Mouse (Mus musculus) heart, adult 2 months (tissue): Measurements from ENCODE around the gene Esyt1. TPM values are rescaled to one million over a fixed set of nuclear protein-coding genes. Genes with fewer than 3 reads are reported as not detected.

Source experiments
- DNase-seq, 2 experiments: peaks; one replicate each; pipeline ENCODE4 v3.0.0; 2021
- H3K27ac ChIP-seq: fragments of 200-600 bp; 2 replicates; pipeline ENCODE4 v1.8.1; 2022
- H3K27me3 ChIP-seq: fragments of 200-500 bp; 2 replicates; pipeline ENCODE4 v1.6.1; 2012; ENCODE audit warnings: mild to moderate bottlenecking, low read length, inconsistent platforms, mixed read lengths; ENCODE audit not compliant: control insufficient read depth, insufficient read depth
- H3K36me3 ChIP-seq: fragments of 200-500 bp; 2 replicates; pipeline ENCODE4 v1.6.1; 2012; ENCODE audit warnings: low read length, inconsistent platforms; ENCODE audit not compliant: control insufficient read depth, insufficient read depth
- H3K4me1 ChIP-seq: fragments of 200-500 bp; 2 replicates; pipeline ENCODE4 v1.6.1; 2011; ENCODE audit warnings: low read length; ENCODE audit not compliant: control insufficient read depth, insufficient read depth
- H3K4me3 ChIP-seq: fragments of 200-600 bp; 2 replicates; pipeline ENCODE4 v1.8.1; 2022
- H3K79me2 ChIP-seq: fragments of 200-500 bp; replicated peaks from 2 replicates; pipeline ENCODE4 v1.6.1; 2012; ENCODE audit warnings: mild to moderate bottlenecking, inconsistent platforms, low read length, moderate library complexity, mixed read lengths; ENCODE audit not compliant: control insufficient read depth, insufficient read depth
- H3K9ac ChIP-seq: fragments of 200-500 bp; 2 replicates; pipeline ENCODE4 v1.6.1; 2012; ENCODE audit warnings: low read depth, mild to moderate bottlenecking, control low read depth, inconsistent platforms, low read length, mixed read lengths
- CTCF ChIP-seq: fragments of 200-600 bp; IDR thresholded peaks from 2 replicates; pipeline ENCODE4 v1.8.1; 2022; ENCODE audit warnings: antibody characterized with exemption, mild to moderate bottlenecking, moderate library complexity
- EP300 ChIP-seq: fragments of 200-500 bp; IDR thresholded peaks from 2 replicates; pipeline ENCODE4 v1.6.1; 2011; ENCODE audit warnings: low read depth, low read length, control low read depth; ENCODE audit not compliant: insufficient read depth
- POLR2A ChIP-seq: fragments of 200-500 bp; IDR thresholded peaks from 2 replicates; pipeline ENCODE4 v1.6.1; 2011; ENCODE audit warnings: mild to moderate bottlenecking, low read depth, low read length, control low read depth; ENCODE audit not compliant: insufficient read depth
- WGBS: fragments of 180-500 bp; shearing (Covaris S2); methylation state at CpG from one replicate; pipeline ENCODE4 v1.1.7; 2018; 5-methylcytosine and 5-hydroxymethylcytosine counted together
- intact Hi-C: fragments of 180-260 bp; cut with DNase I; formaldehyde crosslinking; loops from one replicate; pipeline ENCODE4 v1.15.1; 2025
- long read RNA-seq: library from polyadenylated mRNA; stranded (forward); transcript quantifications from one replicate; pipeline ENCODE4 v2.0.0, GENCODE M21; 2021
- polyA plus RNA-seq: library from polyadenylated mRNA; depleted of rRNA; stranded (reverse); fragments of >200 nt; gene quantifications from 2 replicates; pipeline ENCODE4 v1.2.3, GENCODE M21; 2012; rRNA removed
- total RNA-seq, 2 experiments: library from RNA; stranded (reverse); gene quantifications; 2 replicates each; pipeline ENCODE4 v1.2.3; 2021

Gene Esyt1
- total RNA-seq (10 to 100 TPM; 16.4 to 17.9 TPM), polyA plus RNA-seq (23.6 and 24.7 TPM in 2 replicates)
- long read RNA-seq, transcript Esyt1-201 (31 exons, 3,981 nt), result major isoform, 9 of 13 reads
- long read RNA-seq, partial matches to known transcripts, result 2 of 13 reads
- long read RNA-seq, other reads (novel, unspliced or antisense), result 2 of 13 reads

DNA sequence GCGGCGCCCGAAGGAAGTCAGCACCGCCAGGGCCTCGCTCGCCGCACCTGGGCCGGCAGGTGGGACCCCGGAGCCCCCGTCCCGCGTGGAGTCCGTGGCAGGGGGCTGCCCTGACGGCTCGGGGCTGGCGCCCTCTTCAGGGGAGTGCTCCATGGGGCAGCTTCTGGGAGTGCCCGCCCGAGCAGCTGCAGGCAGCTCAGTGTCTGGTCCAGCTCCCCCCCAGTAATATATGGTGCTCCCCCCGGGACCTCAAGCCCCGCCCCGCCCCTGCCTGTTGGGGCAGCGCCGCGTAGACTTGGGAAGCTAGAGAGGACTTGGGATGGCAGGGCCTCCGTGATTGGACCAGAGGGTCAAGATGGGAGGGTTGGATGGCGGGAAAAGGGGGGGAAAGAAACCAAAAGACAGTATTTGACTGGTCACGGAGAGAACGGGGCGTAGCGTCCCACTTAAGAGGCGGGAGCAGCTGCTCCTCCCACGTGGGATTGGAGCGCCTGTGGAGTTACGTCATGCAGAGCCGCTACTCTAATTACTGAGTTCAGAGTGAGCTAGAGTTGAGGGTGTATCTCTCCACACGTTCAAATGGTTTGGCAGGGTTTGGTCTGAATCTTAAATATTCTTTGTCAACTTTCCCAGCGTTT, at the start of gene Esyt1:
Gene Esyt1, minus strand, starts transcription at position 201 of the 638 bp plus-strand sequence.
- peak; percentile 91 to 97 for DNase-seq
- H3K9ac ChIP-seq, result peak within 1 kb of the TSS; percentile 81
- H3K27ac ChIP-seq, result peak within 1 kb of the TSS; percentile 95
- no peaks in the 10 kb centered on the region for H3K36me3 ChIP-seq
- H3K4me3 ChIP-seq, result peak within 1 kb of the TSS; percentile 100
- WGBS, result under 1% methylated on average over 37 of the region's 37 CpGs
- TF ChIP-seq CTCF (peak; percentile 70), POLR2A (peak; percentile 73), EP300 (peak; percentile 69)
- H3K79me2 ChIP-seq, result no peaks in the 10 kb centered on the region
- H3K4me1 ChIP-seq, result peaks cover 1% of the 10 kb centered on the region; the same call in 1 of the 2 replicates
- no peaks in the 10 kb centered on the region for H3K27me3 ChIP-seq
- intact Hi-C loops, result loop anchor here (5.0 kb wide), 2 partner anchors 33 to 113 kb away; partner anchors contain the start of genes Myl6, Nabp2 and Rnf41

DNA sequence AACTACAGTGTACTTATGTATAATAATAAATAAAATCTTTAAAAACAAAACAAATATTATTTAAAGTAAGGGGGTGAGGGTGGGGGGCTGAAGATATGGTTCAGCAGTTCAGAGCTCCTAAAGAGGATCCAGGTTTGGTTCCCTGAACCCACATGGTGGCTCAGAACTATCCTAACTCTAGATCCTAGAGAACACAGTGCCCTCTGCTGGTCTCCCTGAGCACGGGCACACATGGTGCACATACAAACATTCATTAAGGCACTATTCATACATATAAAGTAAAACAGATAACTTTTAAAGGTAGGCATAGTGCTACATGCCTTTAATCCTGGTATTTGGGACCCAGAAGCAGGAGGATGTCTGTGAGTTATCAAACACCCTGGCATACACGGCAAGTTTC, 49.4 kb upstream of the Esyt1 start:
- Histone ChIP-seq H3K36me3 (no peaks in the 10 kb centered on the region), H3K4me3 (no peak overlapping the region), H3K27ac (no peak overlapping the region), H3K27me3 (0 out of 2 replicates have a peak, but pooled peaks cover 1% of the 10 kb centered on the region), H3K79me2 (no peaks in the 10 kb centered on the region), H3K4me1 (no peaks in the 10 kb centered on the region), H3K9ac (no peak overlapping the region)
- intact Hi-C loops, result no loop called here
- no peak for TF ChIP-seq EP300
- peak; percentile 41 for TF ChIP-seq CTCF
- TF ChIP-seq POLR2A, result no peak
- WGBS, result 98% methylated on average over 2 of the region's 2 CpGs
- no peak for DNase-seq

- under 1% methylated on average over 58 of the region's 58 CpGs for WGBS
- H3K36me3 ChIP-seq, result peaks cover 3% of the 10 kb centered on the region; the same call in 1 of the 2 replicates
- peak; percentile 98 to 100 for DNase-seq
- H3K9ac ChIP-seq, result peak within 1 kb of the TSS; percentile 79
- no peaks in the 10 kb centered on the region for H3K27me3 ChIP-seq
- H3K4me3 ChIP-seq, result peak within 1 kb of the TSS; percentile 90
- TF ChIP-seq EP300 (no peak), POLR2A (peak; percentile 80)
- peak within 1 kb of the TSS; percentile 90 for H3K27ac ChIP-seq
- H3K79me2 ChIP-seq, result 0 out of 2 replicates have a peak, but pooled peaks cover 1% of the 10 kb centered on the region
- intact Hi-C loops, result loop anchor here (1.0 to 5.0 kb wide), 4 partner anchors 15 to 106 kb away; partner anchors contain the start of genes Rps26 and Suox
- H3K4me1 ChIP-seq, result peaks cover 1% of the 10 kb centered on the region; the same call in 1 of the 2 replicates
Measured at GRCm38 (mm10) chr10:128565788-128566531, 40.3 kb upstream of the Esyt1 start, which contains the start of gene Pa2g4. Gene Pa2g4, minus strand, starts transcription at chr10:128565987.

GRCm38 (mm10) chr10:128565206-128565787, 39.6 kb upstream of the Esyt1 start:
- peak overlapping the region; percentile 86 for H3K27ac ChIP-seq
- TF ChIP-seq POLR2A (no peak), EP300 (no peak), CTCF (no peak)
- under 1% methylated on average over 46 of the region's 46 CpGs for WGBS

GRCm38 (mm10) chr10:128563544-128563943, 37.9 kb upstream of the Esyt1 start:
- H3K79me2 ChIP-seq, result 0 out of 2 replicates have a peak, but pooled peaks cover 1% of the 10 kb centered on the region
- H3K4me3 ChIP-seq, result no peak overlapping the region
- intact Hi-C loops, result no loop called here
- H3K9ac ChIP-seq, result no peak overlapping the region
- H3K27ac ChIP-seq, result no peak overlapping the region
- no peaks in the 10 kb centered on the region for H3K27me3 ChIP-seq
- TF ChIP-seq EP300 (no peak), POLR2A (no peak), CTCF (no peak)
- 84% methylated on average over 6 of the region's 6 CpGs for WGBS
- peaks cover 1% of the 10 kb centered on the region; the same call in 1 of the 2 replicates for H3K4me1 ChIP-seq
- H3K36me3 ChIP-seq, result peaks cover 3% of the 10 kb centered on the region
- no peak for DNase-seq

More at GRCm38 (mm10) chr10:128565206-128565787, 39.6 kb upstream of the Esyt1 start:
- Histone ChIP-seq H3K27me3 (no peaks in the 10 kb centered on the region), H3K4me3 (peak overlapping the region; percentile 90), H3K79me2 (0 out of 2 replicates have a peak, but pooled peaks cover 1% of the 10 kb centered on the region), H3K4me1 (peaks cover 1% of the 10 kb centered on the region; the same call in 1 of the 2 replicates), H3K9ac (peak overlapping the region; percentile 78), H3K36me3 (peaks cover 3% of the 10 kb centered on the region; the same call in 1 of the 2 replicates)
- peak in 1 of 2 experiments; percentile 43 for DNase-seq
- intact Hi-C loops, result loop anchor here (1.0 to 5.0 kb wide), 2 partner anchors 14 to 107 kb away; partner anchors contain the start of gene Suox
